In genomic region chr19:7420108-7420507, GRCm38 (mm10) we compare ENCODE assay signal across 11 mouse cellular contexts. TPM values are rescaled to one million over a fixed set of nuclear protein-coding genes. Genes with fewer than 3 reads are reported as not detected.
A peak's percentile ranks its signal among the peaks of the same experiment; 100 is the strongest.
DNase-seq lines count a peak whose midpoint lies in the region; ATAC-seq lines count a peak whose summit lies in the region.
"Had no signal": no experiment of that assay in that cellular context is flagged by ENCODE, and none has a peak within 500 bp of the region (broad histone marks: within the 10 kb centered on the region; RNA-seq: fewer than 3 reads in every experiment).

No protein-coding gene starts in this region.

- H3K9ac ChIP-seq in lung, embryonic 15.5 days = peak overlapping the region; percentile 96; the same call in 1 of the 2 replicates
- peak overlapping the region; percentile 99 for H3K9ac ChIP-seq in hindbrain, embryonic 15.5 days
- H3K9ac ChIP-seq in neural tube, embryonic 12.5 days = peak overlapping the region; percentile 98

- no peak overlapping the region for H3K27ac ChIP-seq in lung, embryonic 15.5 days
- peak overlapping the region; percentile 99 for H3K27ac ChIP-seq in hindbrain, embryonic 15.5 days (replicated peaks)
- H3K27ac ChIP-seq in neural tube, embryonic 12.5 days = peak overlapping the region; percentile 97

- ATAC-seq in lung, embryonic 15.5 days (ENCODE audit: borderline replicate concordance, extremely low read depth, low FRiP score, low TSS enrichment) = no peak
- no peak for ATAC-seq in hindbrain, embryonic 15.5 days (ENCODE audit: low FRiP score, low read depth)
- no peak for ATAC-seq in neural tube, embryonic 12.5 days (ENCODE audit: low FRiP score, low read depth)
- ATAC-seq in megakaryocyte, adult 5-6 weeks (ENCODE audit: poor library complexity, severe bottlenecking) = no peak
- ATAC-seq: activated CD4-positive, CD25-positive, alpha-beta regulatory T cell, adult 4 months had no signal

- no peak overlapping the region; the same call in 1 of the 2 replicates for H3K4me3 ChIP-seq in lung, embryonic 15.5 days
- H3K4me3 ChIP-seq in hindbrain, embryonic 15.5 days = peak overlapping the region; percentile 76
- H3K4me3 ChIP-seq in neural tube, embryonic 12.5 days = peak overlapping the region; percentile 98

- DNase-seq in cerebellum, adult 11-12 months = peak; percentile 40
- DNase-seq in cerebellum, postnatal 25 days = no peak
- no peak for DNase-seq in lung, postnatal 14 days
- no peak for DNase-seq in spleen, postnatal 4 days (ENCODE audit: low spot score in 2 of 2)
- DNase-seq: kidney, postnatal 14 days; lung, postnatal 36 days had no signal

- peaks cover 72% of the 10 kb centered on the region for H3K4me1 ChIP-seq in lung, embryonic 15.5 days
- peaks cover 76% of the 10 kb centered on the region for H3K4me1 ChIP-seq in hindbrain, embryonic 15.5 days (replicated peaks)
- H3K4me1 ChIP-seq in neural tube, embryonic 12.5 days = peaks cover 75% of the 10 kb centered on the region

- no peaks in the 10 kb centered on the region for H3K9me3 ChIP-seq in lung, embryonic 15.5 days
- H3K9me3 ChIP-seq in hindbrain, embryonic 15.5 days = no peaks in the 10 kb centered on the region
- H3K9me3 ChIP-seq in neural tube, embryonic 12.5 days = no peaks in the 10 kb centered on the region

- H3K27me3 ChIP-seq in lung, embryonic 15.5 days = no peaks in the 10 kb centered on the region
- no peaks in the 10 kb centered on the region for H3K27me3 ChIP-seq in hindbrain, embryonic 15.5 days
- no peaks in the 10 kb centered on the region for H3K27me3 ChIP-seq in neural tube, embryonic 12.5 days (replicated peaks)

- H3K4me2 ChIP-seq in lung, embryonic 15.5 days = peak overlapping the region; percentile 88; the same call in 1 of the 2 replicates
- H3K4me2 ChIP-seq in hindbrain, embryonic 15.5 days = peak overlapping the region; percentile 93
- peak overlapping the region; percentile 83 for H3K4me2 ChIP-seq in neural tube, embryonic 12.5 days (replicated peaks)

- 60% methylated on average over 12 of the region's 12 CpGs for WGBS in lung, embryonic 15.5 days
- 41% methylated on average over 12 of the region's 12 CpGs for WGBS in hindbrain, embryonic 15.5 days
- WGBS in neural tube, embryonic 12.5 days = 66% methylated on average over 12 of the region's 12 CpGs

- peaks cover 22% of the 10 kb centered on the region for H3K36me3 ChIP-seq in lung, embryonic 15.5 days
- peaks cover 5% of the 10 kb centered on the region; the same call in 1 of the 2 replicates for H3K36me3 ChIP-seq in hindbrain, embryonic 15.5 days
- H3K36me3 ChIP-seq in neural tube, embryonic 12.5 days = peaks cover 48% of the 10 kb centered on the region

RNA-seq across cellular contexts. Expression of gene 2700081O15Rik, which starts 2.7 kb away (rescaled TPM):
- polyA plus RNA-seq in lung, embryonic 15.5 days (2015; fragmentation: Nextera tagmentation; extraction: Ambion mirVana) = 6.2 and 6.8 TPM in 2 replicates
- polyA plus RNA-seq in hindbrain, embryonic 15.5 days (2015; fragmentation: Nextera tagmentation; extraction: Ambion mirVana) = 15.3 and 17.2 TPM in 2 replicates
- polyA plus RNA-seq in neural tube, embryonic 12.5 days (2016; fragmentation: Nextera tagmentation; extraction: Ambion mirVana) = 21.6 and 22.7 TPM in 2 replicates
- total RNA-seq in megakaryocyte, adult 5-6 weeks (2015) = 0.41 and 0.98 TPM in 2 replicates
- total RNA-seq in megakaryocyte, adult 5-6 weeks (2017) = 0.51 and 0.61 TPM in 2 replicates

RNA-seq across cellular contexts. Expression of gene Spindoc, which starts 37.3 kb away (rescaled TPM):
- polyA plus RNA-seq in lung, embryonic 15.5 days (2015; fragmentation: Nextera tagmentation; extraction: Ambion mirVana) = 27.9 and 28.3 TPM in 2 replicates
- polyA plus RNA-seq in hindbrain, embryonic 15.5 days (2015; fragmentation: Nextera tagmentation; extraction: Ambion mirVana) = 28.9 and 32.2 TPM in 2 replicates
- 42.8 and 46.6 TPM in 2 replicates for polyA plus RNA-seq in neural tube, embryonic 12.5 days (2016; fragmentation: Nextera tagmentation; extraction: Ambion mirVana)
- 6.8 and 9.4 TPM in 2 replicates for total RNA-seq in megakaryocyte, adult 5-6 weeks (2015)
- 5.8 and 9.0 TPM in 2 replicates for total RNA-seq in megakaryocyte, adult 5-6 weeks (2017)
